Mouse (Mus musculus): ENCODE data around the gene Mbd4. TPM values are rescaled to one million over a fixed set of nuclear protein-coding genes. Genes with fewer than 3 reads are reported as not detected.

Mbd4 gene
- 22.5 and 24.8 TPM in 2 replicates for polyA plus RNA-seq (2014; fragmentation: Nextera tagmentation; extraction: Ambion mirVana)

GRCm38 (mm10) chr6:115853091-115853813 lies at the start of gene Mbd4, which contains the start of gene Ift122:
TSS of gene Mbd4 (minus strand) at chr6:115853371.
TSS of gene Ift122 (plus strand) at chr6:115853470.
- Histone ChIP-seq H3K4me3 (ENCODE audit: low read depth, low read length) (peak within 1 kb of the TSS; percentile 61), H3K4me2 (ENCODE audit: low read depth, low read length) (peak within 1 kb of the TSS; percentile 62), H3K9me3 (replicated peaks; ENCODE audit: control insufficient read depth, low read length) (no peaks in the 10 kb centered on the region), H3K36me3 (replicated peaks; ENCODE audit: control insufficient read depth, insufficient read depth, low read depth, low read length) (peaks cover 2% of the 10 kb centered on the region; the same call in 1 of the 2 replicates), H3K27me3 (ENCODE audit: control insufficient read depth, insufficient read depth, low read length) (no peaks in the 10 kb centered on the region), H3K4me1 (ENCODE audit: control insufficient read depth, insufficient read depth, low read length) (no peaks in the 10 kb centered on the region), H3K27ac (replicated peaks; ENCODE audit: low read depth, low read length) (peak within 1 kb of the TSS; percentile 72), H3K9ac (replicated peaks; ENCODE audit: low read length) (peak within 1 kb of the TSS; percentile 77)
- whole genome bisulfite sequencing = under 1% methylated on average over 51 of the region's 51 CpGs
- ATAC-seq (replicated peaks; ENCODE audit: insufficient number of reproducible peaks, low FRiP score, low TSS enrichment, low read depth) = peak; percentile 96
- DNase-seq (ENCODE audit: low spot score) = peak; percentile 100

GRCm38 (mm10) chr6:115902545-115902944 lies 49.4 kb upstream of the Mbd4 start:
- ATAC-seq (replicated peaks; ENCODE audit: insufficient number of reproducible peaks, low FRiP score, low TSS enrichment, low read depth) = no peak
- Histone ChIP-seq H3K27ac (replicated peaks; ENCODE audit: low read depth, low read length) (no peak overlapping the region), H3K9me3 (replicated peaks; ENCODE audit: control insufficient read depth, low read length) (no peaks in the 10 kb centered on the region), H3K4me2 (ENCODE audit: low read depth, low read length) (no peak overlapping the region), H3K4me1 (ENCODE audit: control insufficient read depth, insufficient read depth, low read length) (peaks cover 3% of the 10 kb centered on the region; the same call in 1 of the 2 replicates), H3K9ac (replicated peaks; ENCODE audit: low read length) (no peak overlapping the region), H3K27me3 (ENCODE audit: control insufficient read depth, insufficient read depth, low read length) (no peaks in the 10 kb centered on the region), H3K36me3 (replicated peaks; ENCODE audit: control insufficient read depth, insufficient read depth, low read depth, low read length) (no peaks in the 10 kb centered on the region; the same call in none of the 2 replicates), H3K4me3 (ENCODE audit: low read depth, low read length) (no peak overlapping the region)
- no peak for DNase-seq (ENCODE audit: low spot score)
- 87% methylated on average over 3 of the region's 3 CpGs for WGBS

- Histone ChIP-seq H3K9me3 (replicated peaks; ENCODE audit: control insufficient read depth, low read length) (no peaks in the 10 kb centered on the region), H3K9ac (replicated peaks; ENCODE audit: low read length) (no peak overlapping the region), H3K4me1 (ENCODE audit: control insufficient read depth, insufficient read depth, low read length) (peaks cover 3% of the 10 kb centered on the region; the same call in 1 of the 2 replicates), H3K27me3 (ENCODE audit: control insufficient read depth, insufficient read depth, low read length) (no peaks in the 10 kb centered on the region), H3K4me2 (ENCODE audit: low read depth, low read length) (no peak overlapping the region), H3K36me3 (replicated peaks; ENCODE audit: control insufficient read depth, insufficient read depth, low read depth, low read length) (no peaks in the 10 kb centered on the region; the same call in 1 of the 2 replicates), H3K27ac (replicated peaks; ENCODE audit: low read depth, low read length) (no peak overlapping the region), H3K4me3 (ENCODE audit: low read depth, low read length) (no peak overlapping the region)
- WGBS = 60% methylated on average over 8 of the region's 8 CpGs
- ATAC-seq (replicated peaks; ENCODE audit: insufficient number of reproducible peaks, low FRiP score, low TSS enrichment, low read depth) = no peak
- no peak for DNase-seq (ENCODE audit: low spot score)
Measured at GRCm38 (mm10) chr6:115901489-115901931, 48.3 kb upstream of the Mbd4 start.

- no peak overlapping the region for H3K4me2 ChIP-seq (ENCODE audit: low read depth, low read length)
- DNase-seq (ENCODE audit: low spot score) (peak; percentile 72), ATAC-seq (replicated peaks; ENCODE audit: insufficient number of reproducible peaks, low FRiP score, low TSS enrichment, low read depth) (no peak)
- 39% methylated on average over 3 of the region's 3 CpGs for WGBS
- H3K4me1 ChIP-seq (ENCODE audit: control insufficient read depth, insufficient read depth, low read length) = peaks cover 3% of the 10 kb centered on the region; the same call in 1 of the 2 replicates
- H3K9me3 ChIP-seq (replicated peaks; ENCODE audit: control insufficient read depth, low read length) = no peaks in the 10 kb centered on the region
- H3K9ac ChIP-seq (replicated peaks; ENCODE audit: low read length) = no peak overlapping the region
- no peaks in the 10 kb centered on the region for H3K27me3 ChIP-seq (ENCODE audit: control insufficient read depth, insufficient read depth, low read length)
- H3K27ac ChIP-seq (replicated peaks; ENCODE audit: low read depth, low read length) = no peak overlapping the region
- H3K4me3 ChIP-seq (ENCODE audit: low read depth, low read length) = no peak overlapping the region
- H3K36me3 ChIP-seq (replicated peaks; ENCODE audit: control insufficient read depth, insufficient read depth, low read depth, low read length) = no peaks in the 10 kb centered on the region; the same call in 1 of the 2 replicates
Measured at GRCm38 (mm10) chr6:115901062-115901461, 47.9 kb upstream of the Mbd4 start.

- Histone ChIP-seq H3K4me2 (ENCODE audit: low read depth, low read length) (no peak overlapping the region), H3K9me3 (replicated peaks; ENCODE audit: control insufficient read depth, low read length) (no peaks in the 10 kb centered on the region), H3K4me1 (ENCODE audit: control insufficient read depth, insufficient read depth, low read length) (peaks cover 3% of the 10 kb centered on the region; the same call in 1 of the 2 replicates), H3K27ac (replicated peaks; ENCODE audit: low read depth, low read length) (no peak overlapping the region), H3K36me3 (replicated peaks; ENCODE audit: control insufficient read depth, insufficient read depth, low read depth, low read length) (no peaks in the 10 kb centered on the region; the same call in 1 of the 2 replicates), H3K9ac (replicated peaks; ENCODE audit: low read length) (no peak overlapping the region), H3K27me3 (ENCODE audit: control insufficient read depth, insufficient read depth, low read length) (no peaks in the 10 kb centered on the region), H3K4me3 (ENCODE audit: low read depth, low read length) (no peak overlapping the region)
- 64% methylated on average over 7 of the region's 7 CpGs for WGBS
- no peak for ATAC-seq (replicated peaks; ENCODE audit: insufficient number of reproducible peaks, low FRiP score, low TSS enrichment, low read depth)
- DNase-seq (ENCODE audit: low spot score) = no peak
Measured at GRCm38 (mm10) chr6:115897926-115898520, 44.9 kb upstream of the Mbd4 start.

- no peak overlapping the region for H3K4me3 ChIP-seq (ENCODE audit: low read depth, low read length)
- WGBS = 79% methylated on average over 4 of the region's 4 CpGs
- H3K4me2 ChIP-seq (ENCODE audit: low read depth, low read length) = no peak overlapping the region
- no peaks in the 10 kb centered on the region for H3K36me3 ChIP-seq (replicated peaks; ENCODE audit: control insufficient read depth, insufficient read depth, low read depth, low read length)
- H3K27ac ChIP-seq (replicated peaks; ENCODE audit: low read depth, low read length) = no peak overlapping the region
- H3K9ac ChIP-seq (replicated peaks; ENCODE audit: low read length) = no peak overlapping the region
- H3K9me3 ChIP-seq (replicated peaks; ENCODE audit: control insufficient read depth, low read length) = no peaks in the 10 kb centered on the region
- ATAC-seq (replicated peaks; ENCODE audit: insufficient number of reproducible peaks, low FRiP score, low TSS enrichment, low read depth) (no peak), DNase-seq (ENCODE audit: low spot score) (no peak)
- H3K27me3 ChIP-seq (ENCODE audit: control insufficient read depth, insufficient read depth, low read length) = no peaks in the 10 kb centered on the region
- H3K4me1 ChIP-seq (ENCODE audit: control insufficient read depth, insufficient read depth, low read length) = peaks cover 3% of the 10 kb centered on the region; the same call in 1 of the 2 replicates
Measured at GRCm38 (mm10) chr6:115897117-115897516, 43.9 kb upstream of the Mbd4 start.

- ATAC-seq (replicated peaks; ENCODE audit: insufficient number of reproducible peaks, low FRiP score, low TSS enrichment, low read depth) = no peak
- H3K4me3 ChIP-seq (ENCODE audit: low read depth, low read length) = no peak overlapping the region
- no peaks in the 10 kb centered on the region for H3K27me3 ChIP-seq (ENCODE audit: control insufficient read depth, insufficient read depth, low read length)
- no peaks in the 10 kb centered on the region; the same call in 1 of the 2 replicates for H3K36me3 ChIP-seq (replicated peaks; ENCODE audit: control insufficient read depth, insufficient read depth, low read depth, low read length)
- H3K27ac ChIP-seq (replicated peaks; ENCODE audit: low read depth, low read length) = no peak overlapping the region
- DNase-seq (ENCODE audit: low spot score) = no peak
- 76% methylated on average over 1 of the region's 1 CpGs for WGBS
- no peak overlapping the region for H3K4me2 ChIP-seq (ENCODE audit: low read depth, low read length)
- no peak overlapping the region for H3K9ac ChIP-seq (replicated peaks; ENCODE audit: low read length)
- H3K4me1 ChIP-seq (ENCODE audit: control insufficient read depth, insufficient read depth, low read length) = no peaks in the 10 kb centered on the region
- no peaks in the 10 kb centered on the region for H3K9me3 ChIP-seq (replicated peaks; ENCODE audit: control insufficient read depth, low read length)
Measured at GRCm38 (mm10) chr6:115896346-115896745, 43.2 kb upstream of the Mbd4 start.

- WGBS = 71% methylated on average over 3 of the region's 3 CpGs
- H3K27me3 ChIP-seq (ENCODE audit: control insufficient read depth, insufficient read depth, low read length) = no peaks in the 10 kb centered on the region
- H3K9ac ChIP-seq (replicated peaks; ENCODE audit: low read length) = no peak overlapping the region
- H3K27ac ChIP-seq (replicated peaks; ENCODE audit: low read depth, low read length) = no peak overlapping the region
- H3K4me2 ChIP-seq (ENCODE audit: low read depth, low read length) = no peak overlapping the region
- DNase-seq (ENCODE audit: low spot score) (no peak), ATAC-seq (replicated peaks; ENCODE audit: insufficient number of reproducible peaks, low FRiP score, low TSS enrichment, low read depth) (no peak)
- H3K4me1 ChIP-seq (ENCODE audit: control insufficient read depth, insufficient read depth, low read length) = no peaks in the 10 kb centered on the region
- H3K4me3 ChIP-seq (ENCODE audit: low read depth, low read length) = no peak overlapping the region
- H3K9me3 ChIP-seq (replicated peaks; ENCODE audit: control insufficient read depth, low read length) = no peaks in the 10 kb centered on the region
- peaks cover 3% of the 10 kb centered on the region; the same call in 1 of the 2 replicates for H3K36me3 ChIP-seq (replicated peaks; ENCODE audit: control insufficient read depth, insufficient read depth, low read depth, low read length)
Measured at GRCm38 (mm10) chr6:115892363-115892762, 39.2 kb upstream of the Mbd4 start.

Data from embryonic facial prominence, embryonic 11.5 days (tissue).